15 mouse cellular contexts compared by ENCODE assay signal in the genomic region with DNA sequence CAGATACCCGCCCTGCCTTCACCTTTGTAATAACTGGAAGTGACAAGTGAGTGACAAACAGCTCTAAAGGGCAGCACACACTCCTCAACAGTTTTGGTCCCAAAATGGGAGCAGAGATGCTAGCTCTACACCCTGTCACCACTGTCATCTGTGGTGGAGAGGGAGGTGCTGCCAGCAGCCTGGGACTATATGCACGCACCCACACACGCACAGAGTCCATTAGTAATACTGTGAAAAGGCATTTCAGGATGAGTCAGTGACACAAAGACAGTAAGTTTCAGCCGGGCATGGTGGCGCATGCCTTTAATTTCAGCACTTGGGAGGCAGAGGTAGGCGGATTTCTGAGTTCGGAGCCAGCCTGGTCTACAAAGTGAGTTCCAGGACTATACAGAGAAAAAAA.
"Had no signal": no experiment of that assay in that cellular context is flagged by ENCODE, and none has a peak within 500 bp of the region (broad histone marks: within the 10 kb centered on the region; RNA-seq: fewer than 3 reads in every experiment).

No protein-coding gene starts in this region.

- DNase-seq: retina, postnatal 1 day; right cerebral cortex, postnatal 25 days; right cerebral cortex, postnatal 4 days; spleen, adult 18-20 months; thymus, adult 18-20 months; thymus, adult 2 months; thymus, postnatal 14 days; thymus, postnatal 25 days; thymus, postnatal 36 days; thymus, postnatal 4 days had no signal

- H3K27ac ChIP-seq: neural tube, embryonic 12.5 days; neural tube, embryonic 13.5 days; neural tube, embryonic 15.5 days; stomach, embryonic 15.5 days; stomach, postnatal 0 days had no signal

- H3K9ac ChIP-seq: neural tube, embryonic 12.5 days; neural tube, embryonic 13.5 days; neural tube, embryonic 15.5 days; stomach, embryonic 15.5 days had no signal

- H3K4me3 ChIP-seq: neural tube, embryonic 12.5 days; neural tube, embryonic 13.5 days; neural tube, embryonic 15.5 days; stomach, embryonic 15.5 days had no signal

- H3K27me3 ChIP-seq: neural tube, embryonic 12.5 days; neural tube, embryonic 13.5 days; neural tube, embryonic 15.5 days; stomach, embryonic 15.5 days had no signal

- H3K4me2 ChIP-seq: neural tube, embryonic 12.5 days; neural tube, embryonic 13.5 days; neural tube, embryonic 15.5 days; stomach, embryonic 15.5 days had no signal

- H3K9me3 ChIP-seq: neural tube, embryonic 12.5 days; neural tube, embryonic 13.5 days; neural tube, embryonic 15.5 days; stomach, embryonic 15.5 days had no signal

- H3K4me1 ChIP-seq: neural tube, embryonic 12.5 days; neural tube, embryonic 13.5 days; neural tube, embryonic 15.5 days; stomach, embryonic 15.5 days had no signal
